Mouse (Mus musculus) heart, adult 10 weeks (tissue): ENCODE data around the gene Serpinb1a. TPM values are rescaled to one million over a fixed set of nuclear protein-coding genes. Genes with fewer than 3 reads are reported as not detected.

Experiments
- polyA plus RNA-seq: library from polyadenylated mRNA; stranded (reverse); fragments of 350-450 nt; fragmentation: Illumina TruSeq; extraction: RNeasy Lipid Tissue Mini Kit (QIAGEN cat#74804); gene quantifications from one replicate; pipeline ENCODE4 v1.2.3, GENCODE M21; 2014; ENCODE audit warnings: low read depth, low replicate concordance

Gene Serpinb1a
- 4.2 TPM for polyA plus RNA-seq

DNA sequence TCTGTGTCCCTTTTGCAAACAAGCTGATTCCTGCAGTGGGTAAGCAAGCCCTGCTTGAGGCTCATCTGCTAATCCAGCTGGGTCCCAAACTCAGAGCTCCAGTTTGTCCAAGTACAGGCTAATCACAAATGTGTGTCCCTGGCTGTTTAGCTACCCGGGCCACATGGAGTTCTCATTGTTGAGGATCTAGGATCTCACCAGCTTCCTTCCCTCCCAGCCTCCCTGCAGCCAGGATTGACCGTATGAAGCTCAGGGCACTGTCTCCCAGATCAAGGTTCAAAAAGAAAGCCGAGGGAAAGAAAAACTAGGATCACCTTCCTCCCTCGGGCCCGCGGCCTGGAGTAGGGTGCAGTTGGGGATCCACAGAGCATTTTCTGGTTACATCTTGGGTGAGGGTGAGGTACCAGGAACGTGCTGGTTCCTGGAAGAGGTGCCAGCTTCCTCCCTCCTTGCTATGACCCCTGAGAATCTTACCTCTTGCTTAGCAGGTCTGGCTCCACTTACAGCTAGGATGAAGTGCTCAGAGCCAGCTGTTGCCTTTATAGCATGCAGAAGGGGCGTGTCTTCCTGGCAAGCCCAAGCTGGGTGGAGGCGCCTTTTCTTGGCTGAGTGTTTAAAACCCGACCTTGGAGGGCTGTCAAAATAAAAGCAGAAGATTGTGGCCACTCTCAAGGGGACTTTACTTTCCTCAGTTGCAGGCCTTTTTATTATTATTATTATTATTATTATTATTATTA, at the start of gene Serpinb1a:
Serpinb1a (minus strand) TSS at position 518 of the 737 bp plus-strand sequence.

DNA sequence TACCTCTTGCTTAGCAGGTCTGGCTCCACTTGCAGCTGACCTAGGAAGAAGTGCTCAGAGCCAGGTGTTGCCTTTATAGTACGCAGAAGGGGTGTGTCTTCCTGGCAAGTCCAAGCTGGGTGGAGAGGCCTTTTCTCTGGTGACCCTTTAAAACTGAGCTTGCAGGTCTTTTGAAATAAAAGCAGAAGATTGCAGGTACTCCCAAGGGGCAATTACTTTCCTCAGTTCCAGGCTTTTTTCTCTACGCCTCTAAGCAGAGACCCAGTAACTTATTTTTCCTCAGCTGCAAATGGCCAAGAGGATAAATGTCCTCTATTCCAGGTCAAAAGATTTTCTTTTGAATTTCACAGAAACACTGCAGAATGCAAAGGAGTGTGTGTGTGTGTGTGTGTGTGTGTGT, 47.1 kb upstream of the Serpinb1a start, which contains the start of gene Serpinb1c:
Serpinb1c (minus strand) TSS at position 101 of the 400 bp plus-strand sequence.

DNA sequence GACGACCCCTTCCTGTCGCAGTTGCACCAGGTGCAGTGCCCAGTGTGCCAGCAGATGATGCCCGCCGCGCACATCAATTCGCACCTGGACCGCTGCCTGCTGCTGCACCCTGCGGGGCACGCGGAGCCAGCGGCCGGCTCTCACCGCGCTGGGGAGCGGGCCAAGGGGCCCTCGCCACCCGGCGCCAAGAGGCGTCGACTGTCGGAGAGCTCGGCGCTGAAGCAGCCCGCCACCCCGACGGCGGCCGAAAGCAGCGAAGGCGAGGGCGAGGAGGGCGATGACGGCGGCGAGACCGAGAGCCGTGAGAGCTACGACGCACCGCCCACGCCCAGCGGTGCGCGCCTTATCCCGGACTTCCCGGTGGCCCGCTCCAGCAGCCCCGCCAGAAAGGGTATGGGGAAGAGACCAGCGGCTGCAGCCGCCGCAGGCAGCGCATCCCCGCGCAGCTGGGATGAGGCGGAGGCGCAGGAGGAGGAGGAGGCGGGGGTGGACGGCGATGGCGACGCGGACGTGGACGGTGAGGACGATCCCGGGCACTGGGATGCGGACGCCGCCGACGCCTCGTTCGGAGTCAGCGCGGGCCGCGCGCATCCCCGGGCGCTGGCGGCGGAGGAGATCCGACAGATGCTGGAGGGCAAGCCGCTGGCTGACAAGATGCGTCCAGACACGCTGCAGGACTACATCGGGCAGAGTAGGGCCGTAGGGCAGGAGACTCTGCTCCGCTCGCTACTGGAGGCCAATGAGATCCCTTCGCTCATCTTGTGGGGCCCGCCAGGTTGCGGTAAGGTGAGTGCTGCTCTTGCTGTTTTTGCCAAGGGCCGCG, 48.5 kb downstream of the Serpinb1a start, which contains the start of gene D930007J09Rik:
D930007J09Rik (minus strand) TSS at position 591 of the 823 bp plus-strand sequence.

DNA sequence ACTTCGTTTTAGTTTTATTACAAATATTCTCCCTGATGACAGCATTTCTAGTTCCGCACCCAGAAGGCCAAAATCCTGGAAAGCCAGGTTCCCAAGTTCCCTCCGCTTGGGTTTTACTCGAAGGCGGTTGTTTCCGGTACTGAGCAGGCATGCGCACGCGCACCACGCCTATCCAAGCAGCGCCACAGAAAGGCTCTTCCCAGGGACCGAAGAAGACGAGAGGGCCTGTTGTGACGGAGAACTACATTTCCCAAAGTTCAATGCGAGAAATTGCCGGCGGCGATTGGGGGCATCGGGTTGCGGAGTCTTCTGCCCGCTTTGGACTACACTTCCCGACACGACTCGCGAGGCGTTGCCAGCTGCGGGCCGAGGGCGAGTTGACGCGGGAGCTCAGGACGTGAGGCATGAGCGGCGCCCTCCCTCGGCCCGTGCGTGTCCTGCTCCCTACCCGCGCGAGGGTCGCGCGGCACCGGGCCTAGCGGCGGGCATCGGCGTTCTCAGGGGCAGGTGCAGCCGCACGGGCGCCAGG, 49.2 kb downstream of the Serpinb1a start, which contains the start of gene Wrnip1:
Wrnip1 (plus strand) TSS at position 346 of the 529 bp plus-strand sequence.

Other genes starting within 250 kb of the Serpinb1a start
- 172 TPM for gene Mylk4, start 67.2 kb downstream of the Serpinb1a start, polyA plus RNA-seq
- 22.0 TPM for gene Wrnip1, start 49.1 kb downstream of the Serpinb1a start, polyA plus RNA-seq
- gene D930007J09Rik, start 48.3 kb downstream of the Serpinb1a start, polyA plus RNA-seq = not detected
- gene Serpinb1c, start 47.0 kb upstream of the Serpinb1a start, polyA plus RNA-seq = 0.68 TPM
- 60.7 TPM for gene Serpinb6b, start 114.0 kb upstream of the Serpinb1a start, polyA plus RNA-seq
- 15.7 TPM for gene Serpinb9, start 152.1 kb upstream of the Serpinb1a start, polyA plus RNA-seq
- gene Serpinb9b, start 176.2 kb upstream of the Serpinb1a start, polyA plus RNA-seq = 0.13 TPM
- gene Serpinb1b, start 227.4 kb upstream of the Serpinb1a start, polyA plus RNA-seq = not detected